Comparison of ENCODE assay signal across 22 mouse cellular contexts in genomic region chr5:17671356-17671755, GRCm38 (mm10).
DNase-seq lines count a peak whose midpoint lies in the region; TF ChIP-seq lines count a peak whose summit lies in the region.
"Had no signal": no experiment of that assay in that cellular context is flagged by ENCODE, and none has a peak within 500 bp of the region (broad histone marks: within the 10 kb centered on the region; RNA-seq: fewer than 3 reads in every experiment).

No protein-coding gene starts in this region.

- no peaks in the 10 kb centered on the region for H3K79me2 ChIP-seq in liver, adult 2 months (ENCODE audit: control insufficient read depth, insufficient read depth, low read length)

- no peaks in the 10 kb centered on the region for H3K36me3 ChIP-seq in liver, adult 2 months (ENCODE audit: control insufficient read depth, insufficient read depth, low read length)
- H3K36me3 ChIP-seq: embryonic facial prominence, embryonic 10.5 days; embryonic facial prominence, embryonic 12.5 days; G1E had no signal

- no peaks in the 10 kb centered on the region for H3K27me3 ChIP-seq in liver, adult 2 months (ENCODE audit: control insufficient read depth, insufficient read depth, low read length)
- H3K27me3 ChIP-seq: CH12.LX; embryonic facial prominence, embryonic 12.5 days; Patski had no signal

- no peak for TF ChIP-seq CTCF in liver, adult 2 months (IDR thresholded peaks at IDR 0.05; ENCODE audit: low read depth, low read length)

- H3K27ac ChIP-seq in liver, adult 2 months (replicated peaks; ENCODE audit: insufficient read depth, low read depth, low read length), result no peak overlapping the region
- H3K27ac ChIP-seq: embryonic facial prominence, embryonic 10.5 days; embryonic facial prominence, embryonic 12.5 days had no signal

- no peak overlapping the region for H3K4me3 ChIP-seq in liver, adult 2 months (ENCODE audit: insufficient read depth, low read depth, low read length)
- H3K4me3 ChIP-seq: embryonic facial prominence, embryonic 10.5 days; embryonic facial prominence, embryonic 12.5 days had no signal

- peak; percentile 1 for DNase-seq in liver, adult 2 months (ENCODE audit: extremely low read depth, low read depth, low spot score)
- no peak for DNase-seq in liver
- peak; percentile 76 for DNase-seq in adipocyte (ENCODE audit: low spot score)
- DNase-seq in lung, postnatal 10 days, result peak; percentile 33
- DNase-seq in lung, postnatal 25 days (ENCODE audit: low spot score), result peak; percentile 5
- DNase-seq in cerebellum, adult 9-10 months, result no peak
- DNase-seq in spleen, postnatal 10 days (ENCODE audit: low spot score in 2 of 2), result no peak
- DNase-seq in neural tube, embryonic 10.5 days (ENCODE audit: extremely low spot score, low spot score), result no peak
- DNase-seq: adrenal gland, adult 2 months; adrenal gland, postnatal 10 days; adrenal gland, postnatal 25 days; B cell, adult 2 months; cerebellum, adult 11 months; cerebellum, adult 18-20 months; cerebellum, adult 8-10 months; cerebellum, postnatal 10 days; cerebellum, postnatal 25 days had no signal

- H3K4me1 ChIP-seq in liver, adult 2 months (ENCODE audit: control insufficient read depth, insufficient read depth, low read length), result no peaks in the 10 kb centered on the region
- H3K4me1 ChIP-seq: embryonic facial prominence, embryonic 10.5 days; embryonic facial prominence, embryonic 12.5 days had no signal

- no peak overlapping the region for H3K9ac ChIP-seq in liver, adult 2 months (ENCODE audit: low read depth, low read length)
- H3K9ac ChIP-seq: embryonic facial prominence, embryonic 12.5 days had no signal

- TF ChIP-seq POLR2A in liver, adult 2 months (IDR thresholded peaks at IDR 0.05; ENCODE audit: extremely low read depth, insufficient read depth, low read length), result no peak

Comparison
In these comparisons a context has a peak if more than half of its experiments do, and no peak if none do; other contexts are left out.
1. DNase-seq: peak in liver, adult 2 months (single experiment), adipocyte (single experiment), lung, postnatal 10 days (single experiment) and lung, postnatal 25 days (single experiment); none in liver (single experiment), cerebellum, adult 9-10 months (single experiment), spleen, postnatal 10 days (0 of 2) and neural tube, embryonic 10.5 days (single experiment).